Mouse (Mus musculus) embryonic fibroblast, embryonic 13.5 days (primary cell): Measurements from ENCODE around the gene Ift80. TPM values are rescaled to one million over a fixed set of nuclear protein-coding genes. Genes with fewer than 3 reads are reported as not detected.
"Not testable (repeated sequence)": the region's sequence is repeated elsewhere in the genome, so short reads cannot be mapped to it uniquely, and the experiment has no call there.

ENCODE experiments used
- H3K27ac ChIP-seq: 2 replicates; pipeline ENCODE4 v1.5.1; 2012; ENCODE audit warnings: low read length, control low read depth, inconsistent platforms; ENCODE audit not compliant: insufficient read depth
- H3K4me1 ChIP-seq: 2 replicates; pipeline ENCODE4 v1.6.1; 2011; ENCODE audit warnings: low read length; ENCODE audit not compliant: control insufficient read depth, insufficient read depth
- H3K4me3 ChIP-seq: 2 replicates; pipeline ENCODE4 v1.5.1; 2011; ENCODE audit warnings: mild to moderate bottlenecking, control low read depth, low read length; ENCODE audit not compliant: insufficient read depth
- CTCF ChIP-seq: IDR thresholded peaks from 2 replicates; pipeline ENCODE4 v1.5.1; 2011; ENCODE audit warnings: mild to moderate bottlenecking, control low read depth, low read length, moderate library complexity, borderline replicate concordance; ENCODE audit not compliant: insufficient read depth
- POLR2A ChIP-seq: IDR thresholded peaks from 2 replicates; pipeline ENCODE4 v1.6.1; 2011; ENCODE audit warnings: low read depth, mild to moderate bottlenecking, control low read depth, low read length, moderate library complexity
- polyA plus RNA-seq: library from polyadenylated mRNA; stranded (reverse); fragments of >200 nt; gene quantifications from 2 replicates; pipeline ENCODE4 v1.2.4, GENCODE M21; 2011; ENCODE audit warnings: low read depth; ENCODE audit not compliant: missing spikeins, insufficient read length

The Ift80 gene
- polyA plus RNA-seq, 1 experiment: 29.8 TPM

DNA sequence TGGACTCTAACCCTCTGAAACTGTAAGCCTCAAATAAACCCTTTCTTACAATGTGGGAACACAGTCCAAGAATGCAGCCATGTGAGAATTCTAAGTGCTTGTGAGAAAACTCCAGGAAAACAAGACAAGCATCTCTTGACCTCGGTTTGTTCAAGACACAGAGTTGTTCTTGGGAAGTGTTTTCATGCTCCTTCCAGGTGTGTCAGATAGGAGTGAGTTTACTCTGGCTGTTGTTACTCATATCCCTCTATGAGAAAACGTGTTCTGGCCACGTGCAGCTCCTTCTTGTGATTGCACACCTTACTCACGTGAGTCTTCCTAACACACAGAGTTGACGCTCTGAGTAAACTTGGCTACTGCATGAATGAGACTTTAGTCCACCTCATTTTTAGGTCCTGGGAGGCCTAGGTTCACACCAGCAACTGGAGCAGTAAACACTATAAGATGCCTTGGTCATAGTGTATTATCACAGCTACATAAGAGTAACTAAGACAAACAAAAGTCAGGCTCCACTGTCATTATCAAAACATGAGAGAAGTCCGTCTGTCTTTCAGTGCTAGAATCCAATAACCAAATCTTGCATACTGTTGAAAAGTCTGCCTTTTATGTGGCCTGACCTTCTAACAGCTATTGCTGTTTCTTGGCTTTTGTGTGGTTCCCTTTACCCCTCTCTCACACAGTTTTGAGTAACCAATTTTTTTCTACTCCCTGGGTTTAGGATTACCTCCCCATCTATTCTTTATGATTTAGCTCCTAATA lies 37.7 kb downstream of the Ift80 start:
- Histone ChIP-seq H3K4me1 (no peaks in the 10 kb centered on the region), H3K27ac (no peak overlapping the region), H3K4me3 (no peak overlapping the region)
- TF ChIP-seq CTCF (no peak), POLR2A (no peak)

DNA sequence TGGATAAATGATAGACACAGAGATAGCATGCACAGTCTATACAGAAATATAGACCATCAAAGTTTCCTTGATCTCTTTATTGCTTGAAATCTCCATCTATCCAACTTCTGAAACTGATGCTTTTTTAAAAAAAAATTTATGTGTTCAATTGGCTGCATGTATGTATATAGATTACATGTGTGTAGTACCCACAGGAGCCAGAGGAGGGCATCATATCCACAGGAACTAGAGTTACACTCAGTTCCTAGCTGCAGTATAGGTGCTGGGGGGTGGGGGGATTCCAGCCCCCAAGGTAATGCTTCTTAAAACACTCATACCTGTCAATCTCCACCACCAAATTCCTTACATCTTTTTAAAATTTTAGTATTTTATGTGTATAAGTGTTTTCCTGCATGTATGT lies 39.7 kb downstream of the Ift80 start:
- Histone ChIP-seq H3K4me3 (no peak overlapping the region), H3K27ac (no peak overlapping the region), H3K4me1 (no peaks in the 10 kb centered on the region)
- no peak for TF ChIP-seq POLR2A
- no peak for TF ChIP-seq CTCF

GRCm38 (mm10) chr3:68957413-68957812 lies 47.0 kb downstream of the Ift80 start:
- TF ChIP-seq CTCF: no peak
- TF ChIP-seq POLR2A: no peak
- no peak overlapping the region for H3K4me3 ChIP-seq

GRCm38 (mm10) chr3:68956454-68956853 lies 47.9 kb downstream of the Ift80 start:
- Histone ChIP-seq H3K4me3 (no peak overlapping the region), H3K4me1 (no peaks in the 10 kb centered on the region), H3K27ac (no peak overlapping the region)
- TF ChIP-seq POLR2A: no peak
- no peak for TF ChIP-seq CTCF

More at GRCm38 (mm10) chr3:68957413-68957812, 47.0 kb downstream of the Ift80 start:
- Histone ChIP-seq H3K27ac (no peak overlapping the region), H3K4me1 (no peaks in the 10 kb centered on the region)

GRCm38 (mm10) chr3:68954487-68954886 lies 49.9 kb downstream of the Ift80 start:
- TF ChIP-seq CTCF (no peak), POLR2A (no peak)
- Histone ChIP-seq H3K4me3 (no peak overlapping the region), H3K27ac (no peak overlapping the region), H3K4me1 (no peaks in the 10 kb centered on the region)

- no peak overlapping the region for H3K27ac ChIP-seq
- TF ChIP-seq POLR2A: no peak
- TF ChIP-seq CTCF: no peak
- no peak overlapping the region for H3K4me3 ChIP-seq
- H3K4me1 ChIP-seq: no peaks in the 10 kb centered on the region
Observed at GRCm38 (mm10) chr3:68952707-68953106, 51.7 kb downstream of the Ift80 start.

DNA sequence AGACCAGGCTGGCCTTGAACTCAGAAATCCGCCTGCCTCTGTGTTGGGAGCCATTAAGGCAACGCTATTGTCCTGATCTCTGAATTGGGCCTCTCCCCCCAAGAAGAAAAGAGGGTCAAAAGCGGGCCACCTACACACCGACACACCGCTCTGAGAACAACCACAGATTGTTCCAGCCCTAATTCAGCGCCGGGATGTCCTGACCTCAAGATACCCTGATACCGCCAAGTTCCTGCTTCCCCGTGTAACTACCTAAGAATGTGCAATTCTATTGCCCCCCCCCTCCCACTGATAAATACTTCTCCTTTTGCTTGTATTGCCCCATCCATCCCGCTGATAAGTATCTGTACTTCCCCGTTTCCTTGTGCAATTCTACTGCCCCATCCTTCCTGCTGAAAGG lies 52.4 kb downstream of the Ift80 start:
- H3K4me1 ChIP-seq, H3K27ac ChIP-seq, H3K4me3 ChIP-seq: not testable (repeated sequence)

DNA sequence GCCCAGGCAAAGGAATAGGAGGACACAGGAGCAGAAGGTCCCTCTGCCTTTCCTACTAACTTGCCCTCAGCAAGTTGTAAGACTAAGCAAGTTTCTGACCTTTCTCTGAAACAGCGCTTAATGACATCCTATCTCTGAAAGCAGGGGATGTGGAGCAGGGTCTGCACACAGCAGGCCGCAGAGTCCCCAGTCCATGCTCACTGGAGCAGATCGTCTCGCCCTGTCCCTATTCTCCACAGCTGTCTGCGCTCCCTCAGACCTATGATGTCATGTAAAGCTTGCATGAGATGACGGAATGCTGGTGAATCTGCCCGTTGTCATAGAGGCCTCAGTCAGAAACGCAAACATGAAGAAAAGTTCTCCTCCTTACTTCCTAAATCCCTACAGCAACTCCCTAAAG lies 55.0 kb downstream of the Ift80 start:
- no peak overlapping the region for H3K27ac ChIP-seq
- no peaks in the 10 kb centered on the region for H3K4me1 ChIP-seq
- no peak for TF ChIP-seq POLR2A
- H3K4me3 ChIP-seq: no peak overlapping the region

- Histone ChIP-seq H3K4me3 (no peak overlapping the region), H3K4me1 (no peaks in the 10 kb centered on the region)
- no peak for TF ChIP-seq POLR2A
- no peak for TF ChIP-seq CTCF
Observed at GRCm38 (mm10) chr3:68948918-68949317, 55.5 kb downstream of the Ift80 start.

GRCm38 (mm10) chr3:68941867-68942266 lies 62.5 kb downstream of the Ift80 start:
- Histone ChIP-seq H3K4me3 (no peak overlapping the region), H3K4me1 (no peaks in the 10 kb centered on the region), H3K27ac (no peak overlapping the region)
- TF ChIP-seq POLR2A (no peak), CTCF (no peak)

More at GRCm38 (mm10) chr3:68948918-68949317, 55.5 kb downstream of the Ift80 start:
- H3K27ac ChIP-seq: no peak overlapping the region
